Mouse (Mus musculus) MEL (cell line): ENCODE measurements around the gene Ecel1.

Experiments
- CHD1 ChIP-seq: IDR thresholded peaks from 2 replicates; pipeline ENCODE4 v1.6.1; 2012; ENCODE audit warnings: low read depth, mild to moderate bottlenecking, inconsistent platforms, low read length, improper control_type of control experiment
- CTCF ChIP-seq, 3 experiments: IDR thresholded peaks in 2 of 3; conservative IDR thresholded peaks in 1 of 3; 2 replicates each; pipeline ENCODE4 v1.5.1; 2011 to 2012; ENCODE audit warnings: low read length in 3 of 3, low read depth in 2 of 3, mild to moderate bottlenecking in 2 of 3, improper control_type of control experiment in 1 of 3, inconsistent platforms in 1 of 3, mixed read lengths in 1 of 3, moderate library complexity in 1 of 3; ENCODE audit not compliant: control insufficient read depth in 1 of 3, insufficient read depth in 1 of 3, poor library complexity in 1 of 3, severe bottlenecking in 1 of 3
- E2F4 ChIP-seq: IDR thresholded peaks from 2 replicates; pipeline ENCODE4 v1.6.1; 2011; ENCODE audit warnings: low read depth, low read length, improper control_type of control experiment, borderline replicate concordance
- EP300 ChIP-seq, 2 experiments: IDR thresholded peaks; 2 replicates each; pipeline ENCODE4 v1.6.1; 2011; ENCODE audit warnings: improper control_type of control experiment in 2 of 2, low read length in 2 of 2, low read depth in 1 of 2, mild to moderate bottlenecking in 1 of 2
- GATA1 ChIP-seq: IDR thresholded peaks from 2 replicates; pipeline ENCODE4 v1.6.1; 2011; ENCODE audit warnings: low read depth, low read length, improper control_type of control experiment
- KAT2A ChIP-seq: conservative IDR thresholded peaks from 2 replicates; pipeline ENCODE4 v1.6.1; 2012; ENCODE audit warnings: low read depth, low read length, improper control_type of control experiment, inconsistent platforms
- MAFK ChIP-seq: IDR thresholded peaks from 2 replicates; pipeline ENCODE4 v1.6.1; 2011; ENCODE audit warnings: low read depth, mild to moderate bottlenecking, low read length, improper control_type of control experiment, borderline replicate concordance
- POLR2A ChIP-seq, 2 experiments: IDR thresholded peaks; 2 replicates each; pipeline ENCODE4 v1.6.1; 2011 to 2012; ENCODE audit warnings: low read length in 2 of 2, mild to moderate bottlenecking in 2 of 2, control low read depth in 1 of 2, improper control_type of control experiment in 1 of 2, low read depth in 1 of 2, moderate library complexity in 1 of 2; ENCODE audit not compliant: control insufficient read depth in 1 of 2, insufficient read depth in 1 of 2, poor library complexity in 1 of 2
- POLR2AphosphoS2 ChIP-seq: IDR thresholded peaks from 2 replicates; pipeline ENCODE4 v1.6.1; 2011; ENCODE audit warnings: low read length, improper control_type of control experiment
- TCF12 ChIP-seq: IDR thresholded peaks from 2 replicates; pipeline ENCODE4 v1.6.1; 2014; ENCODE audit warnings: low read depth, mild to moderate bottlenecking, inconsistent platforms, low read length, improper control_type of control experiment, moderate library complexity
- UBTF ChIP-seq: IDR thresholded peaks from 2 replicates; pipeline ENCODE4 v1.6.1; 2012; ENCODE audit warnings: low read depth, mild to moderate bottlenecking, inconsistent platforms, low read length, improper control_type of control experiment, moderate library complexity, borderline replicate concordance; ENCODE audit not compliant: insufficient read depth
- USF1 ChIP-seq: IDR thresholded peaks from 2 replicates; pipeline ENCODE4 v1.6.1; 2014; ENCODE audit warnings: low read depth, mild to moderate bottlenecking, inconsistent platforms, low read length, improper control_type of control experiment, moderate library complexity
- ZKSCAN1 ChIP-seq: IDR thresholded peaks from 2 replicates; pipeline ENCODE4 v1.6.1; 2012; ENCODE audit warnings: low read depth, mild to moderate bottlenecking, inconsistent platforms, low read length, improper control_type of control experiment, moderate library complexity
- ZNF384 ChIP-seq: IDR thresholded peaks from 2 replicates; pipeline ENCODE4 v1.6.1; 2012; ENCODE audit warnings: low read depth, mild to moderate bottlenecking, inconsistent platforms, low read length, improper control_type of control experiment

- TF ChIP-seq CTCF (IDR thresholded peaks at IDR 0.05 in 2 of 3, conservative IDR thresholded peaks at IDR 0.05 in 1 of 3; ENCODE audit: control insufficient read depth in 1 of 3, insufficient read depth in 1 of 3, low read depth in 2 of 3, low read length in 3 of 3, poor library complexity in 1 of 3, severe bottlenecking in 1 of 3), result no peak
- no peak for TF ChIP-seq UBTF
- no peak for TF ChIP-seq TCF12
- TF ChIP-seq POLR2A (IDR thresholded peaks at IDR 0.05; ENCODE audit: control insufficient read depth in 1 of 2, insufficient read depth in 1 of 2, low read depth in 1 of 2, low read length in 2 of 2, poor library complexity in 1 of 2), result no peak
- no peak for TF ChIP-seq ZNF384
- no peak for TF ChIP-seq EP300 (IDR thresholded peaks at IDR 0.05; ENCODE audit: low read depth in 1 of 2, low read length in 2 of 2)
- TF ChIP-seq CHD1, result no peak
- no peak for TF ChIP-seq ZKSCAN1
- no peak for TF ChIP-seq MAFK
- TF ChIP-seq E2F4, result no peak
- no peak for TF ChIP-seq POLR2AphosphoS2
- no peak for TF ChIP-seq KAT2A
- no peak for TF ChIP-seq USF1
- TF ChIP-seq GATA1, result no peak
These were observed 26.7 kb upstream of the Ecel1 start, which contains the start of gene Prss56 for GRCm38 (mm10) chr1:87183013-87183412.
